Mouse (Mus musculus) T-helper 2 cell (primary cell): ENCODE data around the gene Slc3a2.

Experiments
- in situ Hi-C: fragments of 300-600 bp; cut with MboI, MseI; formaldehyde crosslinking; loops from one replicate; pipeline ENCODE4 v1.15.1; 2025; ENCODE audit warnings: high pct_unique_total_duplicates

Slc3a2 gene

GRCm38 (mm10) chr19:8711949-8712869, 11.0 kb downstream of the Slc3a2 start:
- in situ Hi-C loops, result loop anchor here (10.0 kb wide), 1 partner anchor 1217 kb away; the partner anchor contains the start of gene Atl3

- in situ Hi-C loops, result loop anchor here (10.0 kb wide), 1 partner anchor 1217 kb away; the partner anchor contains the start of gene Atl3
These were observed 11.7 kb downstream of the Slc3a2 start for GRCm38 (mm10) chr19:8711506-8711905.

DNA sequence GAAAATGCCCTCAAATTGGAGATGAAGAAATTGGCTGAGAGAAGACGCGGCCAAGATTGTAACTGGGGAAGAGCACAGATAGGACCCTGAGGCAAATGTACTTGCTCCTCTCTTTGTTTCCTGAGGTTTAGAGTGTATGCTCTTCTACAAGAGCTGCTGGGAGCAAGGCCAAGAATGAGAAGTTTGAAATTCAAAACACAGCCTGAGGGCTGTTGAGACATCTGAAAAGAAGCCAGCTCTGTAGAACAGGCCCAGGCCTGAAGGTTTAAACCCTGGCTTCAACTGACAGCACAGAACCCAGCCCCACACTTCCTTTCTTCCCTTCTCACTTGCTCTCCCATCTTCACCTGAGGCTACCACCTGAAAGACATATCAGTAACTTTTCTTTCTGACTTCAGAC, 13.1 kb downstream of the Slc3a2 start:
- in situ Hi-C loops, result loop anchor here (10.0 kb wide), 1 partner anchor 1215 kb away; the partner anchor contains the start of gene Atl3

- in situ Hi-C loops, result no loop called here
These were observed 14.2 kb downstream of the Slc3a2 start for GRCm38 (mm10) chr19:8708954-8709353.

GRCm38 (mm10) chr19:8706930-8707329, 16.2 kb downstream of the Slc3a2 start:
- in situ Hi-C loops, result no loop called here

- in situ Hi-C loops, result no loop called here
These were observed 17.0 kb downstream of the Slc3a2 start for GRCm38 (mm10) chr19:8706132-8706667.

GRCm38 (mm10) chr19:8705026-8705708, 18.0 kb downstream of the Slc3a2 start:
- in situ Hi-C loops, result no loop called here

DNA sequence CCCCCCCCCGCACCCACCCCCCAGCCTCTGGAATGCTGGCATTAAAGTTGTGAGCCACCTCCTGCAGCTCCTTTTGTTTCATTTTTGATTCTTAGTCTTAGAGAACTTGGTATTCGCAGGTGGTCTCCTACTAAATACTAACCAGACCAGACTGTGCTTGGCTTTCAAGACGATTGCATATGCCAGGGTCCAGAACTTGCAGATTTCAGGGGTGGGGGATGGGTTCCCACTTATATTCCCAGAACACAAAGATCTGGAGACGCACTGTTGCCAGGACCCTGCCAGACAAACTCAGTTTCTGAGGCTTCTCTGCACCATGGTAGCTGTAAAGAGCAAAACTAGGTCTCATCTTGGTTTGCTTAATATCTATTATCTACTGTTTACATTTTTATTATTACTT, 19.6 kb downstream of the Slc3a2 start:
- in situ Hi-C loops, result no loop called here

- in situ Hi-C loops, result no loop called here
These were observed 20.7 kb downstream of the Slc3a2 start for GRCm38 (mm10) chr19:8702458-8702857.

DNA sequence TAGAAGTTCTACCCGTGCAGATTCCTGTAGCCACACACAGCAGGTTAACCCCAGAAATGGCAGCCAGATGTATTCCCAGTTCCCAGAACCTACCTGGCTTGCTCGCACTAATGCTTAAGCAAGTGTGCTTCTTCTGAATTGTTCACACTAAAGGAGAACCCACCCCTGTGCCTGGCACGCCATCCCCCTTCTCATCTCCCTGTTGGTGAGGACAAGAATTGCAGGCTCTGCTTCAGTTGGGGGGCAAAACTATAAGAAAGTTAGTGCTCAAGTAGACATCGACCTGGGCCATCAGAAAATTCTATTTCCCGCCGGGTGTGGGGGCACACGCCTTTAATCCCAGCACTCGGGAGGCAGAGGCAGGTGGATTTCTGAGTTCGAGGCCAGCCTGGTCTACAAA, 23.5 kb downstream of the Slc3a2 start:
- in situ Hi-C loops, result no loop called here

GRCm38 (mm10) chr19:8695330-8695729, 27.8 kb downstream of the Slc3a2 start:
- in situ Hi-C loops, result no loop called here

GRCm38 (mm10) chr19:8692740-8693139, 30.4 kb downstream of the Slc3a2 start:
- in situ Hi-C loops, result no loop called here

- in situ Hi-C loops, result no loop called here
These were observed 31.2 kb downstream of the Slc3a2 start for GRCm38 (mm10) chr19:8691871-8692539.

DNA sequence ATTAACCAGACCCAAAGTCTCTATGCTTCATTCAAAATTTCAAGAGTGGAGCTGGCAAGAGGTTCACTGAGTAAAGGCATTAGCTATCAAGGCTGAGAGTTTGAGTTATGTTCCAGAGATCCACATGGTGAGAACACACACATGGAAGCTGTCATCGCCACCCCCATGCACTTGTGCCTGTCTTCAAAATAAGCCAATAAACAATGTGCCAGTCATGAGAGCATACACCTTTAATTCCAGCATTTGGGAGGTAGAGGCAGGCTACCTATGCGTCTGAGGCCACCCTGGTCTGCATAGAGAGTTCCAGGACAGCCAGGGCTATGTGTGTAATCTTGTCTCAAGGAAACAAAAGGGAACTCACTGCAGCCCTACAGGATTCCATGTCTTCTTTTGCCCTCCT, 39.5 kb downstream of the Slc3a2 start:
- in situ Hi-C loops, result no loop called here

DNA sequence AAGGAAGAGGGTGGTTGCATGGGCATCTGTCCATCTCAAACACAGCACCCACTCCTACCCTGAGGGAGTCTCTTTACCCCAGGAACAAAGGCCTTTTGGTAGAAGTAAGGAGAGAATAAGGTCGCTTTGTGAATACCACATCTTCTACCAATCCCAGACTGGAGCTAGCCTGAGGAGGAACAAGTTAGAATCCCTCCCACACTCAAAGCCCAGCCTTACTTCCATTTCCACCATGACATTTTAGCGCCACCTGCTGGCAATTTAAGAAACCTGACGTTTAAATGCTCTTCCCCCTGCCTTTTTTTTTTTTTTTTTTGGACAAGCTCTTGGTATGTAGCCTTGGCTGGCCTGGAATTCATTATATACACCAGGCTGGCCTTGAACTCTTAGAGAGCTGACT, 40.2 kb downstream of the Slc3a2 start:
- in situ Hi-C loops, result no loop called here

DNA sequence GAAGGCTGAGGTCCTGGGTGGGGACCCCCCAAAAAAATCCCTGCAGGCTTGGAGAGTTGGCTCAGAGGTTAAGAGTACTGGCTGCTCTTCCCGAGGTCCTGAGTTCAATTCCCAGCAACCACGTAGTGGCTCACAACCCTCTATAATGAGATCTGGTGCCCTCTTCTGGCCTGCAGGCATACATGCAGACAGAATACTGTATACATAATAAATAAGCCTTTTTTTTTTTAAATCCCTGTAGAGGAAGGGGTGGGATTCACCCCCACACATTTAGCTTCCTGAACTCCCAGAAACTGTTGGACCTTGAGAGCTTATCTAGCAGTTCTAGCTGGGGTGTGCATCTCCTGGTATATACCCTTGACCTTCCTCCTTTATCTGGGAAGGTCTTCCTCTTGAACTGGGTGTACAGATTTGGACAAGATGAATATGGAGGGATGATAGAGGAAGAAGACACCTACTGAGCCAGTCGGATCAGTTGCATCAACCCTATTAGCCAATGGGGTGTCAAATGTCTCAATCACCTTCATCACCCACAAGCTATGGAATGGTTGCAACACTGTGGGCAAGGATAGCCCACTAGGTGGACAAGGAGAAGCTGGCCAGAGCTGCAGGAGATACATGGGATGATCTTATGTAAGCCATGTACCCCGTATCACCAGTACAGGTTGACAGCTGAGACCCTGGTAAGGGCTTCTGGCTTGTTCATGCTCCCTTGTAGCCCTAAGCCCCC, 41.4 kb downstream of the Slc3a2 start:
- in situ Hi-C loops, result no loop called here

GRCm38 (mm10) chr19:8679031-8679779, 44.0 kb downstream of the Slc3a2 start:
- in situ Hi-C loops, result loop anchor here (5.0 kb wide), 1 partner anchor 102 kb away; no protein-coding TSS in a partner anchor

- in situ Hi-C loops, result no loop called here
These were observed 49.7 kb downstream of the Slc3a2 start for GRCm38 (mm10) chr19:8673336-8674063.

DNA sequence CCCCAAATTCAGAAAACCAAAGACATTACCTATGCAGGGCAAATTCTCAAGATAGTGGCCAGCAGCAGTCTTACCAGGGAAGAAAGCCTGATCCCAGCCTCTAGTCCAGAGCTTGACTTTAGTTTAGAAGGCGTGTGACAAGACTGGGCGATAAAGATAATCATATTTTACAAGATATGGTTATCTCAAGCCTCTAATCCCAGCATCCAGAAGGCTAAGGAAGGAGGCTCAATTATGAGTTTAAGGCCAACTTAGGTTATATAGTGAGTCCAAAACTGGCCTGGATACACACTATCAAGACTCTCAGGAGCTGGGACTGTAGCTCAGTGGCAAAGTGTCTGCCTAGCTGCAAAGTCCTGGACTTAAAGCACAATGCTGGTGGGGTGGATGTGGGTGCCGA, 50.3 kb downstream of the Slc3a2 start:
- in situ Hi-C loops, result no loop called here

DNA sequence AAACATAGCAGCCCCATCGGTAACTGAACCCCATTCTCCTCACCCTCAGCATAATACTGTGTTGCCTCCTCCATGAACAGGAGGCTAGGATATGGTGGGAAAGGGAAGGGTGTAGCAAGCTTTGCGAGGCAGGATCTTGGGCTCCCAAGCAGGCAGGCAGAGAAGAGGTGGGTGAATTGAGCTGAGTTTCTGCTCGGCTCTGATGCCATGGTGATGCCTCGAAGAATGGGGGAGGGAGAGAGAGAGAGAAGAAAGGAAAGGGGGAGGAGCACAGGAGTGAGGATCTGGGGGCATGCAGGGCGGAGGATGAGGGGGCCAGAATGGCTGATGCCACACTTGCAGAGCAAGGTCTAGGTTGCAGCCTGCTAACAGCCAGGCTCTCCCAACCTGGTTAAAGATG, 57.4 kb downstream of the Slc3a2 start:
- in situ Hi-C loops, result no loop called here
